ENCODE assay signal across 9 mouse cellular contexts in the genomic region with DNA sequence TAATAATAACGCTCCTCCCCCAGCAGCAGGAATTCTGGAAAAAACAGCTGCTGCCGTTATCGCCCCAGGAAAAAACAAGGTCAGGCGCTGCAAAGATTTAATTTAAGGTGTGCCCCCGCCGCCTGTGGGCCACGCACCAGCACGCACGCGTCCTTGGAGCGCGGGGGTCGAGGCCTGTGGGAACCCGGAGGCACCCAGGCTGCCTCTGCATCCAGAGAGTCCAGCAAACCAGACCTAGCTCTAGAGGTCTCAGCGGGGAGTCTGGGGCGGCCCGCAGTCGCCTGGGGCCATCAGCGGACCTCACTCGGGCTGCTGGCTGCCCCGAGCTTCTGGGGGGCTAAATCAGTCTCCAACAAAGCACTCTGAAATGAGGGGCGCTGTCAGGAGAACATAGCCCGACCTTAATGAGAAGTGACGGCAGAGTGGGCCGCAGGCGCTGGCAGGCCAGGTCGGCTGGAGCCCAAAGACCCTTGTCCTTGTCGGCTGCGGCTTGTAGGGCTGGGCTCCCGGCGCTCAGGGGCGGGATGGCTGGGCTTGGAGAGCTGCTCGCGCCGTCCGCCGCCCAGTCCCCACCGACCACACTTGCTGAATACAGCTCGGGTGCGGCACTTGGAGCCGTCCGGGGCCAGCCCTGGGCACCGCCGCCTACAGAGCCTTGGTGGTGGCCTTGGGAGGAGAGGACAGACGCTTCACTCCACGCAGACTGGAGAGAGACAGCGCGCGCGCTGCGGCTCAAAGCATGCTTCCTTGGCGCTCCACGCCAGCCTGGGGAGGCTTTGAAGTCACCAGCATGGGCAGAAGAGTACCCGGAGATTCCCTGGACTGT. TPM values are rescaled to one million over a fixed set of nuclear protein-coding genes. Genes with fewer than 3 reads are reported as not detected.
DNase-seq lines count a peak whose midpoint lies in the region; ATAC-seq lines count a peak whose summit lies in the region.
"Had no signal": no experiment of that assay in that cellular context is flagged by ENCODE, and none has a peak within 500 bp of the region (broad histone marks: within the 10 kb centered on the region; RNA-seq: fewer than 3 reads in every experiment).

No protein-coding gene starts in this region.

- peak; percentile 53 to 54 for DNase-seq in layer of hippocampus, postnatal 10 days (ENCODE audit: low spot score in 2 of 2)
- no peak for DNase-seq in layer of hippocampus, adult 9-10 months (ENCODE audit: low spot score)
- DNase-seq in cerebellum, postnatal 25 days: peak; percentile 68 to 69
- DNase-seq in gastrocnemius, postnatal 25 days: peak; percentile 55
- DNase-seq in lung, postnatal 14 days: peak; percentile 53

- H3K27me3 ChIP-seq in kidney, embryonic 14.5 days (ENCODE audit: control insufficient read depth, insufficient read depth, low read length): no peaks in the 10 kb centered on the region
- H3K27me3 ChIP-seq in stomach, embryonic 16.5 days (ENCODE audit: control insufficient read depth, insufficient read depth, low read length): no peaks in the 10 kb centered on the region

- H3K9me3 ChIP-seq in kidney, embryonic 14.5 days (ENCODE audit: control insufficient read depth, low read length): no peaks in the 10 kb centered on the region
- no peaks in the 10 kb centered on the region for H3K9me3 ChIP-seq in stomach, embryonic 16.5 days (replicated peaks; ENCODE audit: control insufficient read depth, low read length)

- no peak for ATAC-seq in kidney, embryonic 14.5 days (ENCODE audit: low FRiP score, low TSS enrichment)
- no peak for ATAC-seq in stomach, embryonic 16.5 days (ENCODE audit: insufficient read depth, low FRiP score)
- ATAC-seq in CD4-positive, CD25-positive, alpha-beta regulatory T cell, adult 4 months: no peak

- WGBS in kidney, embryonic 14.5 days: under 1% methylated on average over 54 of the region's 54 CpGs
- 4% methylated on average over 54 of the region's 54 CpGs for WGBS in stomach, embryonic 16.5 days

- H3K4me3 ChIP-seq in kidney, embryonic 14.5 days (ENCODE audit: low read length): peak overlapping the region; percentile 96
- peak overlapping the region; percentile 88 for H3K4me3 ChIP-seq in stomach, embryonic 16.5 days (replicated peaks; ENCODE audit: low read length)

- H3K36me3 ChIP-seq in kidney, embryonic 14.5 days (ENCODE audit: control insufficient read depth, insufficient read depth, low read length): peaks cover 2% of the 10 kb centered on the region; the same call in 1 of the 2 replicates
- no peaks in the 10 kb centered on the region for H3K36me3 ChIP-seq in stomach, embryonic 16.5 days (ENCODE audit: control insufficient read depth, insufficient read depth, low read length)
- H3K36me3 ChIP-seq: G1E had no signal

- H3K4me2 ChIP-seq in kidney, embryonic 14.5 days (replicated peaks; ENCODE audit: low read depth, low read length): peak overlapping the region; percentile 92
- H3K4me2 ChIP-seq in stomach, embryonic 16.5 days (ENCODE audit: low read depth, low read length): peak overlapping the region; percentile 95

- H3K27ac ChIP-seq in kidney, embryonic 14.5 days (ENCODE audit: low read depth, low read length): peak overlapping the region; percentile 99
- peak overlapping the region; percentile 92 for H3K27ac ChIP-seq in stomach, embryonic 16.5 days (ENCODE audit: low read length)

- H3K9ac ChIP-seq in kidney, embryonic 14.5 days (ENCODE audit: low read depth, low read length): peak overlapping the region; percentile 99
- H3K9ac ChIP-seq in stomach, embryonic 16.5 days (ENCODE audit: low read length): peak overlapping the region; percentile 99

- H3K4me1 ChIP-seq in kidney, embryonic 14.5 days (ENCODE audit: control insufficient read depth, insufficient read depth, low read length): peaks cover 57% of the 10 kb centered on the region
- peaks cover 41% of the 10 kb centered on the region for H3K4me1 ChIP-seq in stomach, embryonic 16.5 days (ENCODE audit: control insufficient read depth, insufficient read depth, low read length)

RNA-seq across cellular contexts. Expression of gene Slc38a10, which starts 34.4 kb away (rescaled TPM):
- 100 to 1,000 TPM; 107 to 123 TPM for total RNA-seq in layer of hippocampus, postnatal 10 days (2021)
- total RNA-seq in gastrocnemius, postnatal 25 days (2021): 10 to 100 TPM; 43.8 to 57.6 TPM
- 81.2 and 89.0 TPM in 2 replicates for polyA plus RNA-seq in kidney, embryonic 14.5 days (2014; fragmentation: Nextera tagmentation; extraction: Ambion mirVana)
- polyA plus RNA-seq in stomach, embryonic 16.5 days (2015; fragmentation: Nextera tagmentation; extraction: Ambion mirVana): 95.9 and 99.2 TPM in 2 replicates
- polyA plus RNA-seq in CD4-positive, CD25-positive, alpha-beta regulatory T cell, adult 4 months (2017; shearing (Covaris generic)): 10 to 100 TPM; 34.8 to 49.2 TPM

RNA-seq across cellular contexts. Expression of gene Bahcc1, which starts 47.2 kb away (rescaled TPM):
- total RNA-seq in layer of hippocampus, postnatal 10 days (2021): 10 to 100 TPM; 21.9 to 26.0 TPM
- 1 to 10 TPM; 3.2 to 4.7 TPM for total RNA-seq in gastrocnemius, postnatal 25 days (2021)
- polyA plus RNA-seq in kidney, embryonic 14.5 days (2014; fragmentation: Nextera tagmentation; extraction: Ambion mirVana): 20.3 and 27.2 TPM in 2 replicates
- polyA plus RNA-seq in stomach, embryonic 16.5 days (2015; fragmentation: Nextera tagmentation; extraction: Ambion mirVana): 4.5 and 5.6 TPM in 2 replicates
- not detected for polyA plus RNA-seq in CD4-positive, CD25-positive, alpha-beta regulatory T cell, adult 4 months (2017; shearing (Covaris generic))
